Mouse (Mus musculus) brain, embryonic 14.5 days (tissue): ENCODE results near the gene Ctnna2.

Experiments
- CTCF ChIP-seq: fragments of 200-500 bp; IDR thresholded peaks from 2 replicates; pipeline ENCODE4 v1.5.1; 2012; ENCODE audit warnings: inconsistent platforms, mild to moderate bottlenecking, moderate library complexity, borderline replicate concordance; ENCODE audit not compliant: insufficient read depth, insufficient read length; ENCODE audit errors: extremely low read depth
- POLR2A ChIP-seq: fragments of 200-500 bp; IDR thresholded peaks from 2 replicates; pipeline ENCODE4 v1.6.1; 2012; ENCODE audit warnings: mild to moderate bottlenecking, inconsistent platforms, borderline replicate concordance; ENCODE audit not compliant: poor library complexity, insufficient read depth, insufficient read length, severe bottlenecking; ENCODE audit errors: extremely low read depth

DNA sequence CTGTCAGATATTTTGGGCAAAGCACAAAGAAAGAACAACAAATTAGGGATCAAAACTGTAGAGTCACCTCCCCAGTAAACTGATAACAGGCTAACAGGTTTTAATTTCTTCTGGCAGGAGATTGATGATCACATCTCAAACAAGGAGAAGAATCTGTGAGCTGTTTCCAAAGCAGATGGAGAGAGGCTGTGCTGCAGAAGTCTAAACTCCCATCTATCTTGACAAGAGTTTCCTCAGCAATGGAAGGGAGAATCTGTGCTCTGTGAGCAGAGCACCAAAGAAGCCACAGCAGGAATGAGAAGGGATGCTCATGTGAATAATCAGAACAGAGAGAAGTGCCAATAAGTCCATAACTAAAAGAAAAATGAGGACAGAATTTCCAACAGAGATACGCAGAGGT lies 678.2 kb downstream of the Ctnna2 start:
- TF ChIP-seq CTCF = no peak
- TF ChIP-seq POLR2A = no peak
